Mouse (Mus musculus): ENCODE measurements around the gene Slc18b1. TPM values are rescaled to one million over a fixed set of nuclear protein-coding genes. Genes with fewer than 3 reads are reported as not detected.

Gene Slc18b1
- polyA plus RNA-seq, 1 experiment from 2014 or later, result 24.2 TPM

DNA sequence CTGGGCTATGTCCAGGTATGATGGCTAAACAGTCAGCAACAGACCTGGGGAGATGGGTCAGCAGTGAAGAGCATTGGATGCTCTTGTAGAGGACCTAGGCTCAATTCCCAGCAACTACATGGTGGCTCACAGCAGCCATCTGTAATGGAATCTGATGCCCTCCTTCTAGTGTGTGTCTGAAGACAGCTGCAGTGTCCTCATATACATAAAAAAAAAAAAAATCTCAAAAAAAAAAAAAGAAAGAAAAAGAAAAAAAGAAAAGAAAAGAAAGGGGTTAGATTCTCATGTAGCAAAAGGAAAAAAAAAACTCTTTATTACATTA is 15.6 kb downstream of the Slc18b1 start:
- no peak overlapping the region for H3K4me3 ChIP-seq
- H3K27ac ChIP-seq, result no peak overlapping the region
- ATAC-seq (ENCODE audit: insufficient number of reproducible peaks, insufficient read depth, low FRiP score, low TSS enrichment), result no peak
- H3K36me3 ChIP-seq, result peaks cover 14% of the 10 kb centered on the region; the same call in 1 of the 2 replicates
- no peak overlapping the region for H3K9ac ChIP-seq
- no peaks in the 10 kb centered on the region for H3K9me3 ChIP-seq
- H3K27me3 ChIP-seq, result no peaks in the 10 kb centered on the region
- H3K4me2 ChIP-seq (replicated peaks), result no peak overlapping the region
- H3K4me1 ChIP-seq, result no peaks in the 10 kb centered on the region

- Histone ChIP-seq H3K4me2 (replicated peaks) (no peak overlapping the region), H3K9me3 (no peaks in the 10 kb centered on the region), H3K27ac (no peak overlapping the region), H3K4me3 (no peak overlapping the region), H3K4me1 (no peaks in the 10 kb centered on the region), H3K36me3 (peaks cover 17% of the 10 kb centered on the region; the same call in 1 of the 2 replicates), H3K9ac (no peak overlapping the region), H3K27me3 (no peaks in the 10 kb centered on the region)
- WGBS, result 57% methylated on average over 11 of the region's 11 CpGs
- ATAC-seq (ENCODE audit: insufficient number of reproducible peaks, insufficient read depth, low FRiP score, low TSS enrichment), result no peak
Observed at GRCm38 (mm10) chr10:23812852-23813766, 16.3 kb downstream of the Slc18b1 start.

DNA sequence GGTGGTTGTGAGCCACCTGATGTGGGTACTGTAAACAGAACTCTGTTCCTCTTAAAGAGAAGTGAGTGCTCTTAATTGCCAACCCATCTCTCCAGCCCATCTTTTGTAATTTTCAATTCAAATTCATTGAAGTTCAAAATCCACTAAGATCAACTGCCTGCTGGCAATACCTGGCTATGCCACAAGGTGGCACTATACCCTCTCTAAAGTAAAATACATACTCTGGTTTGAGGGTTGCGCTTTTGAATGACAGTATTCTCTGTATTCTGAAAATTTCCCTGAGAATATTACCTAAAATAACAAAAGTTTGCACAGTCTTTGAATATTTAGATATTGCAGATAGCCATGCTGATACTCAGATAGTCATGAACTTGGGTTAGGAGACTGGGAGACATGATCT is 18.4 kb downstream of the Slc18b1 start:
- Histone ChIP-seq H3K36me3 (peaks cover 30% of the 10 kb centered on the region), H3K4me1 (no peaks in the 10 kb centered on the region), H3K4me3 (no peak overlapping the region), H3K9ac (no peak overlapping the region), H3K27ac (no peak overlapping the region), H3K27me3 (no peaks in the 10 kb centered on the region), H3K9me3 (no peaks in the 10 kb centered on the region), H3K4me2 (replicated peaks) (no peak overlapping the region)
- ATAC-seq (ENCODE audit: insufficient number of reproducible peaks, insufficient read depth, low FRiP score, low TSS enrichment), result no peak
- 46% methylated on average over 1 of the region's 1 CpGs for WGBS

GRCm38 (mm10) chr10:23816241-23816640 is 19.5 kb downstream of the Slc18b1 start:
- Histone ChIP-seq H3K4me2 (replicated peaks) (no peak overlapping the region), H3K27ac (no peak overlapping the region), H3K9ac (no peak overlapping the region), H3K27me3 (no peaks in the 10 kb centered on the region), H3K9me3 (no peaks in the 10 kb centered on the region), H3K36me3 (peaks cover 37% of the 10 kb centered on the region), H3K4me3 (no peak overlapping the region), H3K4me1 (no peaks in the 10 kb centered on the region)
- WGBS, result 81% methylated on average over 7 of the region's 7 CpGs
- no peak for ATAC-seq (ENCODE audit: insufficient number of reproducible peaks, insufficient read depth, low FRiP score, low TSS enrichment)

- Histone ChIP-seq H3K9ac (no peak overlapping the region), H3K36me3 (peaks cover 49% of the 10 kb centered on the region), H3K4me3 (no peak overlapping the region), H3K9me3 (no peaks in the 10 kb centered on the region), H3K4me2 (replicated peaks) (no peak overlapping the region), H3K4me1 (no peaks in the 10 kb centered on the region), H3K27ac (no peak overlapping the region), H3K27me3 (no peaks in the 10 kb centered on the region)
- no peak for ATAC-seq (ENCODE audit: insufficient number of reproducible peaks, insufficient read depth, low FRiP score, low TSS enrichment)
- 90% methylated on average over 7 of the region's 7 CpGs for WGBS
Observed at GRCm38 (mm10) chr10:23826516-23826915, 29.7 kb downstream of the Slc18b1 start.

DNA sequence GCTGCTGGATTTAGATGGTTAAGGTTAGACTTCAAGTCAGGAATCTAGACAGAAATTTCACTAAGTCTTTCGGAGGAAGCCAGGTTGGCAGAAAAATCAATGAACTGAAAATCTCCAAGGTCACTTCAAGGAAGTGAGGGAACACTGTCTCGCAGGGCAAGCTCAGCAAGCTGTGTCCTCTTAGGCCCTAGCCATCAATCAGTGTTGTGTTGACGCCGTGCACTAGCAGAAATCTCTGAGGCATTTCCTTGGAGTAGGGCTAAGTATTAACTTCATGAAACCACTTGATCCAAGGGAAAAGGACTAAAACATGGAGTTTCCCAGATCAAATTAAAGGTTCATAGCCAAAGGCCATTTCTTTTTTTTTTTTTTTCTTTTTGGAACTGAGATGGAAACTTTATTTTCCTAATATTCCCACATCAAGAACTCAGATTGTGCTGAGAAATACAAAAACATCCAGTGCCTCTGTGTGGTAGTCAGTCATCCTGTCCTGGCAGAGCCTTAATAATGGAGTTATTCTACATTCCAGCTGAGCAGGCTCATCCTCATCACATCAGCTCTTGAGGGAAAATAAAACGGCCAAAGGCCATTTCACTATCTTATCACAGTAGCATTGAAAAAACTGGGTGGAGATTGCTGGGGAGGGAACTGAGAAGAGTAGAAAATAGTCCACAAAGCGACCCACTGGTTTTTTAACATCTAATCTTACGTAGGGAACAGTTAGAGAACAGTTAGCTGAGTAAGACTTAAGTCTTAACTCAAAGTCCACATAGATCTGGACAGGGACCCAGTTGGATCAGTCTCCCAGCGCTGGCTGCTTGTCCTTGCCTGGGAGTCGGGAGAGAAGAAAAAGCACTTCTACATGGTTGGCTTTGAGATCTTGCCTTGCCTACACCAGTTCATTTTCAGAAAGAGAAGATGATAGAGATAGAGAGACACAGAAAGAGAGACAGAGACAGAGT is 39.5 kb downstream of the Slc18b1 start:
- Histone ChIP-seq H3K27me3 (no peaks in the 10 kb centered on the region), H3K9me3 (no peaks in the 10 kb centered on the region), H3K4me2 (replicated peaks) (no peak overlapping the region), H3K4me1 (no peaks in the 10 kb centered on the region), H3K9ac (no peak overlapping the region), H3K36me3 (no peaks in the 10 kb centered on the region), H3K4me3 (no peak overlapping the region), H3K27ac (no peak overlapping the region)
- ATAC-seq (ENCODE audit: insufficient number of reproducible peaks, insufficient read depth, low FRiP score, low TSS enrichment), result no peak
- 75% methylated on average over 9 of the region's 9 CpGs for WGBS

GRCm38 (mm10) chr10:23837115-23837514 is 40.3 kb downstream of the Slc18b1 start:
- no peaks in the 10 kb centered on the region for H3K9me3 ChIP-seq

GRCm38 (mm10) chr10:23838910-23839309 is 42.1 kb downstream of the Slc18b1 start:
- Histone ChIP-seq H3K4me2 (replicated peaks) (no peak overlapping the region), H3K9me3 (no peaks in the 10 kb centered on the region), H3K9ac (no peak overlapping the region), H3K27me3 (no peaks in the 10 kb centered on the region), H3K4me3 (no peak overlapping the region), H3K36me3 (no peaks in the 10 kb centered on the region), H3K4me1 (no peaks in the 10 kb centered on the region), H3K27ac (no peak overlapping the region)
- no peak for ATAC-seq (ENCODE audit: insufficient number of reproducible peaks, insufficient read depth, low FRiP score, low TSS enrichment)
- WGBS, result 96% methylated on average over 3 of the region's 3 CpGs

More at GRCm38 (mm10) chr10:23837115-23837514, 40.3 kb downstream of the Slc18b1 start:
- H3K4me3 ChIP-seq, result no peak overlapping the region
- H3K4me2 ChIP-seq (replicated peaks), result no peak overlapping the region
- 51% methylated on average over 3 of the region's 3 CpGs for WGBS
- no peak overlapping the region for H3K9ac ChIP-seq
- no peak overlapping the region for H3K27ac ChIP-seq
- ATAC-seq (ENCODE audit: insufficient number of reproducible peaks, insufficient read depth, low FRiP score, low TSS enrichment), result no peak
- no peaks in the 10 kb centered on the region for H3K36me3 ChIP-seq
- H3K27me3 ChIP-seq, result no peaks in the 10 kb centered on the region
- H3K4me1 ChIP-seq, result no peaks in the 10 kb centered on the region

DNA sequence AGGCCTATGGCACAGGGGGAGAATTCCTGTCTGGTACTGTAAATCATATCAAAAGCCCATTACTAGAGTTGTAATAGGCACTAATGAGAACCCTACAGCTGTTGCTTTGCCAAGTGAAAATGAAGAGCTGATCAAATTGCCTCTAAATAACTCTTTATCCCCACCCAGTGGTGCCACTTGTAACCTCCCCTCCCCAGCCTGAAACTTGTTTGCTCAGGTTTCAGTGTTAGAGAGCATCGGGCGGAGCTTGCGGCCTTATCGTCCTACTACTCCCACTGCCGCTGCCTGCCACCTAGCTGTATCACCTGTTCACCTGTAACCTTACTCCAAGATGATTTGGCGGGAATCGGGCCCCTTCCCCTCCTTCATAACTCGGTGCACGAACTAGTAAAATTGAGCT is 42.6 kb downstream of the Slc18b1 start:
- Histone ChIP-seq H3K4me1 (no peaks in the 10 kb centered on the region), H3K27me3 (no peaks in the 10 kb centered on the region), H3K4me3 (no peak overlapping the region), H3K27ac (no peak overlapping the region), H3K9ac (no peak overlapping the region), H3K36me3 (no peaks in the 10 kb centered on the region), H3K9me3 (no peaks in the 10 kb centered on the region), H3K4me2 (replicated peaks) (no peak overlapping the region)
- WGBS, result 45% methylated on average over 9 of the region's 9 CpGs
- ATAC-seq (ENCODE audit: insufficient number of reproducible peaks, insufficient read depth, low FRiP score, low TSS enrichment), result no peak

- Histone ChIP-seq H3K9ac (no peak overlapping the region), H3K36me3 (no peaks in the 10 kb centered on the region), H3K9me3 (no peaks in the 10 kb centered on the region), H3K4me3 (no peak overlapping the region), H3K4me1 (no peaks in the 10 kb centered on the region), H3K27ac (no peak overlapping the region), H3K27me3 (no peaks in the 10 kb centered on the region), H3K4me2 (replicated peaks) (no peak overlapping the region)
- 84% methylated on average over 4 of the region's 4 CpGs for WGBS
- ATAC-seq (ENCODE audit: insufficient number of reproducible peaks, insufficient read depth, low FRiP score, low TSS enrichment), result no peak
Observed at GRCm38 (mm10) chr10:23840496-23840895, 43.7 kb downstream of the Slc18b1 start.

DNA sequence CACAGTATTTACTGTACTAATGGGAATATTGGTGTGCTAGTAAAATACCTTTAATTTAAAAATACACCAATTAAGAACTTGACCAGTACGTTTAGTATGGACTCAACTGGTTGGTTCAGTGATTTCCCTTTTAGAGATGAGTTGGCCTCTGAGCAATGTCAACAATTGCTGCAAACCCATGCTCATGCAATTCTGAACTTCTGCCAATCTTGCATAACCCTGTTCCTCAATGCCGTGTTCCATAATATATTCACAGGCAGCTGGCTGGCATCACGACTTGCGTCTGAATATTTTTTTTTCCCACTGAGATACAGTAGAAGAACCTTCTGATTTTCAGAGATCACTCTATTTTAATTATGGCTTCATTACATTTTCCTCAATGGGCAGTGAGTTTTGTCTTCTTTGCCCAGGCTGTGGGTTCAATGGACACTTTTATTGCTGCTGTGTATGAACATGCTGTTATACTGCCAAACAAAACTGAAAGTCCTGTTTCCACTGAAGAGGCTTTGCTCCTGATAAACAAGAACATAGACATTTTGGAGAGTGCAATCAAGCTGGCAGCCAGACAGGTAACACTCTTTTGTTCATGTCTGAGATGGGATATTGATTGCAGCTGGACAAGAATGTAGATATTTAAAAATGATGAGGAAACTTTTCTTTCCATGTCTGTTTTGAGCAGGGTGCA is 54.6 kb downstream of the Slc18b1 start, which contains the start of gene Vnn3:
Gene Vnn3 (plus strand): TSS at position 235 of the 685 bp plus-strand sequence.
- Histone ChIP-seq H3K4me2 (replicated peaks) (no peak within 1 kb of the TSS), H3K9ac (no peak within 1 kb of the TSS), H3K9me3 (no peaks in the 10 kb centered on the region), H3K36me3 (no peaks in the 10 kb centered on the region), H3K27ac (no peak within 1 kb of the TSS), H3K27me3 (no peaks in the 10 kb centered on the region), H3K4me1 (no peaks in the 10 kb centered on the region), H3K4me3 (no peak within 1 kb of the TSS)
- 89% methylated on average over 4 of the region's 4 CpGs for WGBS
- ATAC-seq (ENCODE audit: insufficient number of reproducible peaks, insufficient read depth, low FRiP score, low TSS enrichment), result no peak

Measured in embryonic facial prominence, embryonic 12.5 days (tissue).